Mouse (Mus musculus): ENCODE results near the gene Arl3.

Arl3 gene

DNA sequence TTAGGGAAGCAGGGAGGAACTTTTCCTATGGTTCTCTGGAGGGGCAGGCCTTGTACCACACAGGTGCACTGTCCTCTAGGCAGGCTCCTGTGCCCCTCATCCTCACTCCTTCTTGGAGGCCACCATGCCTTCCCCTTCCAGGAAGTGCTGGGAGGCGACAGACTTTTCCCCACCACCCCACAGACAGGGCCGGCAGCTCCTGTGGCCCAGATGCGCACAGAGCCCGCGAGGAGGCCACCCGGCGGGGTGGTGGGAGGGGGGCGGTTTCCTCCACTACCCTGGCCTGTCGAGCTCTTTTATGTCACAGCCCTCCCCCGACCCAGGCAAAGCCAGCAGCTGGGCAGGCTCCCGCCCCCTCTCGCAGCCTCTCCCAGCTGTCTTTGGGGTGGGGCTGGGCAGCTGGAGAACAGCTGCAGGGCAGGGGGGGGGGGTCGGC is 54.6 kb downstream of the Arl3 start:
- no peak for DNase-seq (ENCODE audit: low read depth, low spot score)

DNA sequence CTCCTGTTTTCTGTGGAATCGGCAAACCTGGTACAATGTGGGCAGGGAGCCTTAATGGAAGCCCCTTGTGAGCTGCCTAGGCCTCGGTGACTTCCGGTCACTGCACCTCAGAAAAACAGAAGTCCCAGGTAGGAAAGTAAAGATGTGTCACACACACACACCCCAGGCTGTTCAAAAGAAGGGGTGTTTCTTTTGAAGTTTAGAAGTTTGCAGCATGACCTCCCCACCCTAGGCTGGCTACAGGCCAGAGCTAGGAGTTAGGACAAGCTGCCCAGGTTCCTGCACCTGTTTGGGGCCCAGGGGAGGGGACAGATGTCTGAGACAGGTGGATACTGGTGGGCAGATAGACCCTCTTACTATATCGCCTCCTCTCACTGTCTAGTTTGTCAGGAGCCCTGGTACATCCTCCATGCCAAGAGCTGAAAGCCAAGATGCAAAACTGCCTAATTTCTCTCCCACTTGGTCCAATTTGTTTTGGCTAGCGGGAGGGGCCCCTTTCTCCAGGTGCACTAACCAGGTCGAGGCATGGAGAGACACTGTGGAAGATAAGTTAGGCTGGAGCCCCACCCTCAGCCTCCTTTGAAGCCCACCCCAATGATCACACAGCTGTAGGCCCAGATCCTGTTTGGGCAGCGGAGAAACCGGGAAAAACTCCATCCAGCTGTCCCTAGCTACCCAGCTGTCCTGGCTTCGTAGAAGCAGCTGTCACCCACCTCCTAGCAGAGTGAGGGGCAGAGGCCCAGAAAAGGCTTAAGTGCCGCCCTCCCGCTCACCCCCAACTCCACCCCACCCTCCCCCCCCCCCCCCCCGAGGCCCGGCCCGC is 55.3 kb downstream of the Arl3 start:
- DNase-seq (ENCODE audit: low read depth, low spot score) = no peak

DNA sequence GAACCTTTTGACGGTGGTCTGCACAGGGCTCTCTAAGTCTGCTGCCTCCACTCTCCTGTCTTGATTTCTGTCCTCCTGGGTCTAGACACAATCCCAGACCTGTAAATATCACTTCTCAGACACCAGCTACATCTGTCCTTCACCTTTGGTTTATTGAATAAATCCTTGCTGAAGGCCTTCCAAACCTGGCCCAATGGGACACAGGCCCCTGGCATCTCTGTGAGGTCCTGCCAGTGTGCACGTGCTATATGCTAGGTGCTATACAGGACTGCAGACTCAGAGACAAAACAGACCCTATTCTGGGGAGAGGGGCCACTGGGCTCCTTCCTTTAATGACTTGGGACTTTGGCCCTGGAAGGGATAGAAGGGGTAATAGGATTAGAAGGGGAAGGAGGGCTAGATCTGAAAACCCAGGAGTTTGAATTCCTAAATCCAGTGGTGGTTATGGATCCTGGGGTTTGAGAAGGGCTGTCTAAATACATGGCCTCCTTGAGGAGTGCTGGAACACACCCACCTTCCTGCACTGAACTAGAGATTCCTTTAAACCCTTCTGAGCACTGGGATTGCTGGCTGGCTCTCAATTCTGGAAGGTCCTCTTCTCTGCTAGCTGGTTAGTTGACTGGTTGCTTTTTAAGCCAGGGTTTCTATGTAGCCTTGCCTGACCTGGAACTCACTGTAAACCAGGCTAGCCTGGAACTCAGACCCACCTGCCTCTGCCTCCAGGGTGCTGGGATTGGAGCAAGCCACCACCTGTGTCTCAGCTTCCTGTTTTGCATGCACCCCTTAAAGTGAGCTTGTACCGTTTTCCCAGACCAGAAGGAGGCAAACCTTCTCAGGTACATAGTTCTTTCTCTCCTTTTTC is 56.1 kb downstream of the Arl3 start:
- DNase-seq (ENCODE audit: low read depth, low spot score) = no peak

DNA sequence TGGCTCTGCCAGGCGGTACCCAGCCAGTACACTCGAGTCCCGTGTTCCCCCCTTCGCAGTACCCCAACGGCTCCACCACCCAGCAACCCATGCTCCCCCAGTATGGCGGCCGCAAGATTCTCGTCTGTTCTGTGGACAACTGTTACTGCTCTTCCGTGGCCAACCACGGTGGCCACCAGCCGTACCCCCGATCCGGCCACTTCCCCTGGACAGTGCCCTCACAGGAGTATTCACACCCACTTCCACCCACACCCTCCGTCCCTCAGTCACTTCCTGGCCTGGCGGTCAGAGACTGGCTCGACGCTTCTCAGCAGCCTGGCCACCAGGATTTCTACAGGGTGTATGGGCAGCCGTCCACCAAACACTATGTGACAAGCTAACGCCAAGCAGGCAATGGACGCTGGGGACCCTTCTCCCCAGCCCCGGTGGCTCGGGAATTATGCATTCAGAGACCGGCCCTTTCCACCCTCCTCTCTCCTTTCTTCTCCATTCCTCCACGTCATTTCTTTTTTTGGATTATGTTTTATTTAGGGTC is 57.6 kb downstream of the Arl3 start:
- no peak for DNase-seq (ENCODE audit: low read depth, low spot score)

DNA sequence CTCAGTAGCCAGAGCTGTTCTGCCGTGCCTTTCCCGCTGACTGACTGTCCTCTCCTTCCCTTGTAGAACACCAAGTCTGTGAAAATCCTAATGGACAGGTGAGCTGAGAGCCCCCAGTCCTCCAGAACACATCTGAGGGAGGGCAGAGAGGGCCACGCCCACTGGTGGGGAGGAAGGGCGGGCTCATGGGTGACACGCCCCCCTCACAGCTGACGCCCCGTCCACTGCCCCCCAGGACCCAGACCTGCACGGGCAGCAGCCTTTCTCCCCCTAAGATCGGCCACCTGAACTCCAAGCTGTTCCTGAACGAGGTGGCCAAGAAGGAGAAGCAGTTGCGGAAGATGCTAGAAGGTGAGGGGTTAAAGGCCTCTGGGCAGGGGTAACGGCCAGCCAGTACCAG is 58.6 kb downstream of the Arl3 start:
- DNase-seq (ENCODE audit: low read depth, low spot score) = no peak

DNA sequence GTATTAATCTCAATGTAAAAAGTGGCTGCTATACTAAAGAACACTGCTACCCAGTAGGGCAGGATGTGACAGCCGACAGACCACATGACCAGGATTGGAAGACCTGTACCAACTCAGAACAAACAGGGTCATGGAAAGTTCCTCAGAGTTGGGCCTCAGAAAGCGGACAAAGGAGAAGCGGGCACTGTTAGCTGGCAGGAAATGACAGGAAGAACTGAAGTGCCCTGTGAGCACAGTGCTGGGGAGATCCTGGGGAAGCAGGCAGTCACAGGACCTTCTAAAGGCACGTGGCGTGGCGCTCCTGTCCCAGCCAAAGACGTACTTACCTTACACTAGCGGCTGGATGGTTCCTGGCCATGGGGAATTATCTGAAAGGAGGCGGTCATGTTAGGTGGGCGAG is 61.7 kb downstream of the Arl3 start:
- DNase-seq (ENCODE audit: low read depth, low spot score) = no peak

DNA sequence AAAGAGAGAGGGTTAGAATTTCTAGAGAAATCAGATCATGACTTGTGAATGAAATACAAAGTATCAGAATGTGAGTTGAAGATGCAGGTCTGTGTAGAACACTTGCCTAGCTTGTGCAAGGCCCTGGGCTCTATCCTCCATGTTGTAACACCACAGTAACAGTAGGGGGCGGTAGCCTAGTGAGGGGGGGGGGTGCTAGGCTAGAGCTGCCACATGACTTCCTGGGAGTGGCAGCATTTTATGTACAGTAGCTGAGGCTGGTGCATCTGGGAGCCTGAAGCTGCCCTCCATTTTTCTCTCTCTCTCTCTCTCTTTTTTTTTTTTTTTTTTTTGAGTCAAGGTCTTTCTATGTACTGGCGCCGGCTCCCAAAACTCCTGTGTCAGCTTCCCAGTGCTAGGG is 62.2 kb downstream of the Arl3 start:
- no peak for DNase-seq (ENCODE audit: low read depth, low spot score)

DNA sequence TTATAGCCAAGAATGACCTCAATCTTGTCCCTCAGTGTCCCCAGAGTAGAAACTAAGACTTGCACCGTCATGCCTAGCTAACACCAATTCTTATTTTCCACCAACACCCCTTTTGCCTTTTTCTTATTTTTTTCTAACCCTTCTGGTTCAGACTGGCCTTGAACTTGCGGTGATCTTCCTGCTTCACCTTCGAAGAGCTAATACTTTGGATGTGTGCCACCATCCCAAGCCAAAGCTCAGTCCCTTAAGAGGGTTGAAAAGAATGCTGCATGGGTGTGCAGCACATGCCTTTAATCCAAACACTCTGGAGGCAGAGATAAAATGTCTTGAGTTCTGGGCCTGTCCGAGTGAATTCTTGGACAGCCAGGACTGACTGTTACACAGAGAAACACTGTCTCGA is 62.6 kb downstream of the Arl3 start:
- no peak for DNase-seq (ENCODE audit: low read depth, low spot score)

DNA sequence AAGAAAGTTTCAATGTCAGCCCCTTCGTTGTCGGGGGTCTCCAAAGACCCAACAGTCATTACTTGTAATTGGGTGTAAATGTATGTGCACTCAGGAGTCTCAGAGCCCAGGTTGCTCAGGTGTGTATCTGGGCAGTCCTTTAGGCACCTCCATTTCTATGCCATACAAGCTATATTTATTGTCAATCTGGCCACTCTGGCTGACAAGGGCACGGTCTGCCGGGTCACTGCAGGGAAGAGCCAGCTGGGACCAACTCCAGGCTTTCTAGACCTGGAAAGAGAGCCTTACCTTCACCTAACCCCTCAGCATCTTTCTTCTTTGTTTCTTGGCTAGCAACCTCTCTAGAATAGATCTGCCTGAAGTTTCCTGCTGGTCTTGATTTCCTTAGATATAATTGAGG is 63.3 kb downstream of the Arl3 start:
- no peak for DNase-seq (ENCODE audit: low read depth, low spot score)

DNA sequence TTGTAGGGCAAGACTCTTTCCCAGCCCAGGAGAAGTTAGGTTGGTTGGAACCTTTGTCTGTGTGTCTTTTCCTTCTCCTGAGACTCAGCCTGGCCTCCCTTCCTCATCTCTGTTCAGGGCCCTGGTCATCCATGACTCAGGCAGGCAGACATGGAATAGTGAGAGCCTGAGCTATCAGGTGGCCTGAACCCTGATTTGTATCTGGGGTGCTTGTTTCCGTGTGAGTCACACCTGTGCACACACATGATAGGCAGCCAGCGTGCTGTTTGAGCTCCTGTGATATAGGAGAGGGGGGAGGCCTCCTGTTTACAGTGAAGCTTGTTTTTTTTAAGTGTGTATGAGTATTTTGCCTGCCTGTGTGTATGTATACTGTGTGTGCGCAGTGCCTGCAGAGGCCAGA is 63.8 kb downstream of the Arl3 start:
- no peak for DNase-seq (ENCODE audit: low read depth, low spot score)

DNA sequence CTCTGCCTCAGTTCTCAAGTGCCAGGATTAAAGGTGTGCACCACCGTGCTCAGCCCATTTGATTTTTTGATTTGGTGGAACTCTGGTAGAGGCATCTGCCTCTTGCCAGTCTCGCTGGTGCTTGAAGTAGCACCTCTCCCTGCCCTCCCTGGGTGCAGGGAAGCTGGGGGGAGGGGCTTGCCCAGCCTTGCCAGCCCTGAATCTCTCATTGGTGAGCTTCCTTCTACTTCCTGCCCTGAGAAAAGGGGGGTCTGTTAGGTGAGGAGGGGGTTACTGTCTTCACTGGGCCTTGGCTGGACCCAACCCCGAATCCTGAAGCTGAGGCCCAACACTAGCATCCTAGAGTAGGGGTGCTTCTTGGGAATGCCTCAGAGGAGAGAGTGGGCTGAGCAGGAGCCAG is 64.3 kb downstream of the Arl3 start:
- DNase-seq (ENCODE audit: low read depth, low spot score) = no peak

DNA sequence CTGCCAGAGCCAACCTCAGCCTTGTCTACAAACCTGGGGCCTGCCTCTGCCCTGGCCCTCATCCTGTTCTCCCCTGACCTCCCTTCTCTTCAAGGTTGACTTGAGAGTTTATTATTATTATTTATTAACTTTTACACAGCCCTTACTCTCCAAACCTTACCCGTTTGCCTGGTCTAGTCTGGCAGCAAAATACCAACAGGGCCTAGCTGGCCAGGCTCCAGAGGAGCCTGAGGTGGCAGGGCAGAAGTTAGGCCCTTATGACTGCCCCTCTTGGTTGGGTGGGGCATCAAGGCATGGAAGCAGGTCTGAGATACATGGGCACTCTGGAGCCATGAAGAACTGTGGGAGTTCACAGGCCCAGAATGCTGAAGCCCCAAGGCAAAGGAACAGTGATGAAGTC is 65.2 kb downstream of the Arl3 start:
- DNase-seq (ENCODE audit: low read depth, low spot score) = no peak

DNA sequence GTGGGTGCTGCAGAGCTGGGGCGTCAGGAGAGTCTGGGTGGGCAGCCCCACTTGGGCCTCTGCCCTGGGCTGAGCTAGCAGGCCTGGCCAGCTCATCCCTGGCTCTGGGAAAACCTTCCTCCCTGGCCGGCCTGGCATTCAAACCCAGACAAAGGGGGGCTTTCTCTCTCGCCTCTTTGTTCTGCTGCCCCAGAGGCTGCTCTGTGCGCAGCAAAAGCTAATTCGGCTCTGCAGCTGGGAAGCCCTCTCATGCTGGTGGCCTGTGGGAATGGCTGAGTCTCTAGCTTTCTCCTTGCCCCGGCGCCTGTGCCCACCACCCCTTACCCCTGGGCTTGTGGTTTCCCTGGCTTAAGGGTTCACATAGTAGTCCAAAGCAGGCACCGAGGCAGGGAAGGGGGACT is 65.8 kb downstream of the Arl3 start:
- DNase-seq (ENCODE audit: low read depth, low spot score) = no peak

DNA sequence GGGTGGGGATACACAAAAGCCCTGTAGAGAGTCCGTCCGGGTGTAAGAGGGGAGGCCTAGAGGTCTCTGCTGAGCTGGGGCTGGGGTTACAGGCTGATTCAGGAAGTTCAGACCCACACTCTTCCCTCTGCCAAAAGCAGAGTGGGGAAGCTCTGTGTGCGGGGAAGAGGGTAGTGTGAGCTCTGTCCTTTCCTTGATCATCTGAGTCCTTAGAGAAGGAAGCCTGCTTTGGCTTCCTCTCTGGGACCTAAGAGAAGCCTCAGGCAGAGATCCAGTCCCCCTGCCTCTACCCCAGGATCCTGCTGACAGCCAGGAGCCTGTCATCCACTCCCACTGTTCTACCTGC is 66.7 kb downstream of the Arl3 start:
- no peak for DNase-seq (ENCODE audit: low read depth, low spot score)

DNA sequence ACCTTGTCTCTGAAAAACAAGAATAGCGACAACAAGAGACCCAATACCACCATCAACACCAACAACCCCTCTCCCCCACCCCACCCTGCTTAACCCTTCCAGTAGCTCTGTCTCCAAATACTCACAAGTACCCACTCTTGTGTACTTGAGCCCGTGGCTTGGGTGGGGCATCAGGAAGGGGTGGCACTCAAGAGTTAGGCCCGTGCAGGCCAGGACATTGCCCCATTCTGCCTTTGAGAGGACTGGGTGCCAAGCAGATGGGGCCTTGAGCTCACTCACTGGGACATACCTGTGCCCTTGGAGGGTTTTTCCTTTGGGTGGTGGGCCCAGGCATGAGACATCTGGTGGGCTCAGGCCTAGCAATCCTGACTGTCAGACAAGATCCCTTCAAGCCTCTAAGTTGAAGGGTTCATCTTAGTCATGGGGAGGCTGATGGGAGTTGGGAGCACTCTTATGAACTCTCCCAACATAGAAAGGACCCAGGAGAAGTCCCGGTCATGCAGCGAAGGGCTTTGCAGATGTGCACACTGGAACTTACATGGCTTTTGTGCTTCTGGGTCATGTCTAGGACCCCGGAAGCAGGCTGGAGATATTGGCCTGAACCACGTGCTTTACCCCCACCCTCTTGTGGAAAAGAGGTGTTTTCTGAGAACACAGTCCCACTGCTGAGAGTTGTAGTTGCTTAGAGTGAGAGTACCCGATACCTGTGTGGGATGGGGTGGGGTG is 67.2 kb downstream of the Arl3 start:
- DNase-seq (ENCODE audit: low read depth, low spot score) = no peak

DNA sequence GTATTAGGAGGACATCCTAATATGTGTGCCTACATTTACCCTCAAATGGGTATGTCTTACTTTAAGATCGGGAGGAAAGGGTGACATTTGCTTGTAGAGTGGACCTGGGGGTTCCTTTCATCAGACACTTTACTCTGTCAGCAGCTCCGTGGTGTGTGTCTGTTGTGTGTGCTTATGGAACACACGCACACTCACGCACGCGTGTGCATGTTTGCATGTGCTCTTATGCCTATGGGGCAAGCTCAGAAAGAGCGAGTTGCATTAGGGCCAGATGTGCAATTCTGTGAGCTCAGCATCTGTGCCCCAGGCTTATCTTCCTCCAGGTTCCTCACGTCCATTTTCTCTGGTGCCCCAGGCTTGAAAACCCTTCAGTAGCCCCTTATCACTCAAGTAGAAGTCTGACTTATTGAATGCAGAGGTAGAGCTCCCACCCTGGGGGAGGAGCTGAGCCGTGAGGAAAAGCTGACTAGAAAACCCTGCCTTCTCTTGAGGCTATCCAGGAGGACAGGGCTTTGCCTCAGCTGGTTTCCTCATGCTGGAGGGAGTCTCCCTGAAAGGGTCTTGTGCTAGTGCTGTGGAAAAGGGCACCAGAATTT is 68.1 kb downstream of the Arl3 start:
- no peak for DNase-seq (ENCODE audit: low read depth, low spot score)

DNA sequence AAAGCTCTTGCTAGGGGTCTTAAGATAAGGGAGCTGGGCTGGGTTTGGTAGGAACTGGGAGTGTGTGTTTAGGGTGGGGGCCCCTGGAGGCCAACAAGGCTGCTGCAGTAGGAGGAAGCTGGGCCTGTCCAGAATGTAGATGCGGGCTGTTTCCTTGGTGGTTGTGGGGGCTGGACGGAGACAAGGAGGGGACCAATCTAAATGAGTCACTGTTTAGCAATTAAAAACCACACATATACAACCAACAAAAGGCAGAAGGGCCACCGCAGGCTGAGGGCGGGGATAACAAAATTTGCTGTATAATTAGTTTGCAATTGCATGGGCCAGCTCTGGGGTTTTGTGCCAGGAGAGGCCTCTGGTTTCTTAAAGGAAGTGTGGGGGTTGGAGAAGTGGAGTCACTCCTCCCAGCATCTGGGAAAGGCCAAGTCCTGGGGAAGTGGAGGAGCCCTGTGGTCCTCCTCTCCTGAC is 68.9 kb downstream of the Arl3 start:
- DNase-seq (ENCODE audit: low read depth, low spot score) = no peak

DNA sequence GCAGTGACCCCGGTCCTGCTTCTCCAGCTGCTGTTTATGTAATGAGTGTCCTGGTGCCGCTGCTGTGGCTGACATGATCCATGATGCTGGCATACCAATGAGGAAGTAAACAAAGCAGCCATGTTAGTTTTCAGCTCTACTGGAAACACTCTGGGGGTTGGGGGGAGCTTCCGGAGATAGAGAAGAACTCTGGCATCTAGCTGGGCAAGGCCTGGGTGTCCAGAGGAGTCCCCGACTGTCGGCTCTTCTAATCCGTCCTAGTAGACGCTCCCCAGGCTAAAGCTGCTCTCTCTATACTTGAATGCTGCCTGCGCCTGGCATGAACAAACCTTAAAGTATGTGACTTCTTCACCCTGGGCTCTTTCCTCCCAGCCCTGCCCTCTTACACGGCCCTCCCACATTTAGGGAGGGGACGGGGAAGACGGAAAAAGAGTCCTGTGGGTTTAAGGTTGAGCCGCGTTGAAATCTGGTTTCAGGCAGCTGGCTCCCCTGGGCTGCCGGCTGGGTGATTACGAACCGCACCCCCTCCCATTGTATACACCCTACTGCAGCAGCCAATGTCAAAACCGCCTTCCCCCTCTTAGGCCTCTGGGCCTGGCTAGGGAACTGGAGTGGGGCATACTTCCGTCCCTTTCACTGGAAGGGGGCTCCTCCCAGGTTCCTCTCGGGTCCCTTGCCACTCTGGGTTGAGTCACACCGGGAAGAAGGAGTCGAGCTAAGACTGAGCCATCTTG is 69.5 kb downstream of the Arl3 start:
- no peak for DNase-seq (ENCODE audit: low read depth, low spot score)

DNA sequence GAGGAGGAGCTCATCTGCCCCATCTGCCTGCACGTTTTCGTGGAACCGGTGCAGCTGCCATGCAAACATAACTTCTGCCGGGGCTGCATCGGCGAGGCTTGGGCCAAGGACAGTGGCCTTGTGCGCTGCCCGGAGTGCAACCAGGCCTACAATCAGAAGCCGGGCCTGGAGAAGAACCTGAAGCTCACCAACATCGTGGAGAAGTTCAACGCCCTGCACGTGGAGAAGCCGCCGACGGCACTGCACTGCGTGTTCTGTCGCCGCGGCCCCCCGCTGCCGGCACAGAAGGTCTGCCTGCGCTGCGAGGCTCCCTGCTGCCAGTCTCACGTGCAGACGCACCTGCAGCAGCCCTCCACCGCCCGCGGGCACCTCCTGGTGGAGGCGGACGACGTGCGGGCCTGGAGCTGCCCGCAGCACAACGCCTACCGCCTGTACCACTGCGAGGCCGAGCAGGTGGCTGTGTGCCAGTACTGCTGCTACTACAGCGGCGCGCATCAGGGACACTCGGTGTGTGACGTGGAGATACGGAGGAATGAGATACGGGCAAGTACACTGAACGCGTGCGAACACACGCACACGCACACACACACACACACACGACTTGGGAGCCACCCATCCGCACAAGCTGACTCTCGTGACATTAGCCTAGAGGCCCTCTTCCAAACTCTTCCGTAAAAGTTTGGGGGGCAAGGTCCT is 70.4 kb downstream of the Arl3 start:
- DNase-seq (ENCODE audit: low read depth, low spot score) = no peak

DNA sequence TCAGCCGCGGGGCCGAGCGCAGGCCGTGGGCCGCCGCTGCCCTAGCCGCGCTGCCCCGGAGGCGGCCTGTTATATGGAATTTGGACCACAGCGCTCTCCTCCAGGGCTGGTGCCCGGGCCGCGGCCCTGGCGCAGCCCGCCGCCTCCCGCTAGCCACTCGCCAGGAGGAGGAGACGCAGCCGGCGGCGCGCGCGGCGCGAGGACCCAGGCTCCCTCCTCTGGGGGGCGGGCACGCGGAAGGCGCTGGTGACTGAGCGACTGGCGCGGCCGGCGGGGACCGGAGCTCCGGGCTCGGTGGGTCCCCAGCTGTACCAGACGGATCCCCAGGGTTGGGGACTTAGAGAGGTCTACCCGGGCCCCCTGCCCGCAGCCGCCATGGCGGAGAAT is 70.9 kb downstream of the Arl3 start:
- DNase-seq (ENCODE audit: low read depth, low spot score) = no peak

All from embryo, embryonic 11.5 days (tissue).